Mouse (Mus musculus) frontal cortex, postnatal 25 days (tissue): ENCODE results near the gene Abhd14a.
A peak's percentile ranks its signal among the peaks of the same experiment; 100 is the strongest.

Experiments
- DNase-seq, 2 experiments: peaks; one replicate each; pipeline ENCODE4 v3.0.0; 2022; ENCODE audit warnings: low spot score in 2 of 2

Abhd14a gene

GRCm38 (mm10) chr9:106447348-106447747 lies at the start of gene Abhd14a, which contains the start of gene Abhd14b:
Gene Abhd14a, minus strand, starts transcription at chr9:106447678.
Gene Abhd14b, plus strand, starts transcription at chr9:106447459.
- peak; percentile 84 to 89 for DNase-seq

DNA sequence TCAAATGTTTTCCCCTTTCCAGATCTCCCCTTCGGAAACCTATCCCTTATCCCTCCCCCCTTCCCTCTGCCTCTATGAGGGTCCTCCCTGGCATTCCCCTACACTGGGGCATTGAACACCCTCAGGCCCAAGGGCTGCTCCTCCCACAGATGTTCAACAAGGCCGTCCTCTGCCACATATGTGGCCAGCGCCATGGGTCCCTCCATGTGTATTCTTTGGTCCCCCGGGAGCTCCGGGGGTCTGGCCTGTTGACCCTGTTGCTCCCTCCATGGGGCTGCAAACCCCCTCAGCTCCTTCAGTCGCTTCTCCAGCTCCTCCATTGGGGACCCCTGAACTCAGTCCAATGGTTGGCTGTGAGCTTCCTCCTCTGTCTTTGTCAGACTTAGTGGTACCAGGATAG lies 40.1 kb upstream of the Abhd14a start:
- DNase-seq: peak in 1 of 2 experiments; percentile 1

GRCm38 (mm10) chr9:106485076-106485475 lies 37.6 kb upstream of the Abhd14a start:
- peak in 1 of 2 experiments; percentile 3 for DNase-seq

- peak in 1 of 2 experiments; percentile 2 for DNase-seq
Measured at GRCm38 (mm10) chr9:106483606-106484005, 36.1 kb upstream of the Abhd14a start.

DNA sequence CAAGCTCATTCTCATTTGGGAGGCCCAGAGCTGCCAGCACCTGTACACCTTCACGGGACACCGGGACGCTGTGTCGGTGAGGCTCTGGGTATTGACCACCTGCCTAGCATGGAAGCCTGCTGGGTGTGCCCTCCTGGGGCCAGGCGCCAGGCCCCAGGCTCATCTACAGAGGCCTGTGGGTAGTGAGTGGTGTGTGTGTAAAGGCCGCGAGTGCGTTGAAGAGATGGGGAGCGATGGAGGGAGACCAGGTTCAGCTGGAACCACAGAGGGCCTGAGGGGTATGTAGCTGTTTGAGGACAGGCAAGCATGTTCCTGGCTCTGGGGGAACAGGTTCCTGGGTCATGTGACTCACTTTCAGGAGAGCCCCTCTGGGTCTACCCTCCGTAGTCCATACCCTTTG lies 35.7 kb upstream of the Abhd14a start:
- peak in 1 of 2 experiments; percentile 2 for DNase-seq

GRCm38 (mm10) chr9:106482578-106483115 lies 35.2 kb upstream of the Abhd14a start:
- peak in 1 of 2 experiments; percentile 2 for DNase-seq

DNA sequence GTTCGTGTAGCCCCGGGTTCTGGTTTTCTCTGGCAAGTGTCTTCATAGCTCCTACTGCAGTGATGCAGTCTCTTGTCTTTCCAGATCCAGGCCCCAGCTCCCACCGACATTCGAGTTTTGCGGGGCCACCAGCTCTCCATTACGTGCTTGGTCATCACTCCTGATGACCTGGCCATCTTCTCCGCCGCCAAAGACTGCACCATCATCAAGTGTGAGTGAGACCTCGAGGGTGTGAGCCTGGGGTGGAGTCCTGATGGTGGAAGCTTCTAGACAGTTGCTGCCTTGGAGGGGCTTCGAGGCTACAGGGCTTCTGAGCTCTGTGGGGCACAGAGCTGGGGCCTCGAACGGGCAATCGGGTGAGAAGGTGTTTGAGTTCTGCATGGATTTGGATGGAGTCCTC lies 34.2 kb upstream of the Abhd14a start:
- DNase-seq: peak in 1 of 2 experiments; percentile 3

DNA sequence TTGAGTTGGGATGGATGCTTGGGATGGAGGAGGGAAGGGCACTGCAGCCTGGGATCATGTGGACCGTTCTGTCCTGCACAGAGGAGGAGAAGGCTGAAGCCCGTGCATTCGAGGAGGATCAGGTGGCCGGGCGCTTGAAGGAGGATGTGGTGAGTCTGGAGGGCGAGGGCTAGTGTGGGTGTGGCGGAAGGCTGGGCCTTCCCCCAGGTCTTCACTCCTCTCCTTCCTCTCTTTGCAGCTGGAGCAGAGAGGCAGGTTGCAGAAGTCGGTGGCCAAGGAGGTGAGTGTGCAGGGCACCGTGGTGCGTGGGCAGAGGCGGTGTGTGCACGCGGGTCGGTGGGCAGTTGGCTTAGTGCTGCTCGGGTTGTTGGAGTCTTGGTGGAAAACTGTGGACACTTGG lies 33.6 kb upstream of the Abhd14a start:
- DNase-seq: peak in 1 of 2 experiments; percentile 2

GRCm38 (mm10) chr9:106480541-106480940 lies 33.1 kb upstream of the Abhd14a start:
- peak in 1 of 2 experiments; percentile 3 for DNase-seq

GRCm38 (mm10) chr9:106478101-106478500 lies 30.6 kb upstream of the Abhd14a start:
- DNase-seq: peak in 1 of 2 experiments; percentile 4

DNA sequence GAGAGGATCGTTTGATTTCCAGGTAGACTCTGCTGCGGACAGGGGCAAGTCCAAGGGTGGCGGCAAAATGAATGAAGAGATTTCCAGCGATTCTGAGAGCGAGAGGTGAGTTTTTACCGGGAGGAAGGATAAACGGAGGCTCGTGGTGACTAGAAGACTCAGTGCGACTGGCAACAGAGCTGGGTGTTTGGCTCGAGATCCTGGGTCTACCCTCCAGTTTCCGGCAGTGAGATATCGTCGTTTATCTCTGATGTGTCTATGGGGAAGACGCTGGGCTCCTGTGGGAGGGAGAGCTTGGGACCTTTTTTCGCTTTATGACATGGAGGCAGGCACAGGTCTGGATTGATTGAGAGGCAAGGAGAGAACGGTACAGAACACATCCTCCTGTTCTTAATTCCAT lies 30.2 kb upstream of the Abhd14a start:
- DNase-seq: no peak

DNA sequence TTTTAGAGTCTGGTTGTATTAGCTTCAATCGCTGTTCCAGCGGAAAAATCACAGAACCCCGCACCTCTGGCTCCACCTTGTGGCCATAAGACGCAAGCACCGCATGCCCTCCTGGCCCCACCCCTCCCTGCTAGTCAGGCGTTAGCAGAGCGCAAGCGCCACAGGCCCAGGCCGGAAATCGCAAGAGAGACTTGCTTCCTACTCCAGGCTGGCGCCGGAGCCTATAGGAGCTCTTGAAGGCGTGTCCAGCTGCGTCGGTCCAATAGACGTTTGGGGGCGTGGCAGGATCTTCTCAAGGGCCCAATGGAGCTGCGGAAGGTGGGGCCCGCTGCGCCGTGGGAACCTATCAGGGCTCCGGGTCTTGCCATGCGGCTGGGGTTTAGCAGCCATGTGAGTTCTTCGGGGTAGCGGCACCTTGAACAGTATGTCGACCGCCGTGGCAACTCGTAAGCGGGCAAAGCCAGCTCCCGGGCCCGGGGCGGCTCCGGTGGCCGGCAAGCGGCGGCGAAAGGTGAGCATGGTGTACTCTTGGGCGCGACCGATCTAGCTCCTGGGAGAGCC lies 29.5 kb upstream of the Abhd14a start, which contains the start of gene Parp3:
Parp3 (minus strand) TSS at position 26 of the 561 bp plus-strand sequence.
- peak; percentile 97 to 98 for DNase-seq

- DNase-seq: peak; percentile 9 to 23
Measured at GRCm38 (mm10) chr9:106476002-106476923, 28.8 kb upstream of the Abhd14a start.

GRCm38 (mm10) chr9:106475663-106476001 lies 28.2 kb upstream of the Abhd14a start, which contains the start of gene Rrp9:
Gene Rrp9, plus strand, starts transcription at chr9:106475963.
- DNase-seq: no peak

- peak; percentile 2 to 9 for DNase-seq
Measured at GRCm38 (mm10) chr9:106475046-106475445, 27.6 kb upstream of the Abhd14a start.

DNA sequence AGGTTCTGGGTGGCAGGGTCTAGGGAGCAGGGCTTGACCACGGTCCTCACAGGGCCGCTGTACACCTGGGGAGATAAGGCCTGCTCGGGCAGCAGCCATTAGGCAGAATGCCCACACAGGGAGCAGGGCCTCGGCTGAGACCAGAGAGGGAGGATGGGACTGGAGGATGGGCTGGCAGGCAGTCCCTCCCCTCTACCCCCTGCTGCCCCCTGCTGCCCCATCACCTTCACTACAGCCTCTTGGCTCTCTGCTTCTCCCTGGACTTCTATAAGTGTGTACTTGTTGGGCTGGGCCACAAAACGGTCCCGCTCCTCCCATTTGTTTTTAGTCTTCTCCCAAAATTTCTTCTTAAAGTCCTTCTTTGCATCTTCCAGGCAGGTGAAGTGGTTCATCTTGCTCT lies 27.0 kb upstream of the Abhd14a start:
- peak; percentile 22 to 46 for DNase-seq

DNA sequence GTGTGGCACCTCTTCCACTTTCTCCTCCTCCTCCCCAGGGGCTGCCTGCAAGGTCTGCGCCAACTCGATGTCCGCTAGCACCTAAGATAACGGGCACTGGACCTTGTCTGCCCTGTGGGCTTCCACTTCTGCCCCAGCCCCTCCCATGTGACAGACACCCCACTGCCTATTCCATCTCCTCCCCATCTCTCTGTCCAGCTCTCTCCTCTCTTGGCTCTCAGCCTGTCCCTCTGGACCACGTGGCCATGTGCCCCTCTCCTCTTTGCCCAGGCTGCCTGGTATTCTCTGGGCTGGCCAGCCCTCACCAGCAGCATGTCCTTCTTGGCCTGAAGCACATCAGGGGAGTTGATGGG lies 26.3 kb upstream of the Abhd14a start:
- DNase-seq: peak; percentile 3 to 4

GRCm38 (mm10) chr9:106473081-106473752 lies 25.7 kb upstream of the Abhd14a start:
- peak; percentile 1 to 5 for DNase-seq

- DNase-seq: peak in 1 of 2 experiments; percentile 3
Measured at GRCm38 (mm10) chr9:106472321-106472720, 24.8 kb upstream of the Abhd14a start.

DNA sequence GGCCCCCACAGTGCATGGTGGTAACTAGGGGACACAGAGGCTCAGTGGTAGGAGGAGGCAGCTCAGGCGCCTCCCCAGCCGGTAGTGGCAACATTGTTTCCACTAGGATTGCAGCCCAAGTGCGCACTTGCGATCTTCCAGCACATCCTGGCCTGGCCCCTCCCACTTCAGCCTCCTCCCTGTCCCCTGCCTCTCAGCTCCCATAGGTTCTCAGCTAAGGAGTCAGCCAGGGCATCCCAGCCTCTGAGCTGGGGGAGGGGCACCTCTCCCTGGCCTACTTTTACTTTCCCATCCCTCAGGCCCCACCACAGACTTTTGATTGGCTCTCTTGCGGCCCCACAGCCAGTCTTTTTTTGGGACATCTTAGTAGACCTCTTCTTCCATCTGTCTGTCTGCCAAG lies 24.4 kb upstream of the Abhd14a start:
- peak in 1 of 2 experiments; percentile 17 for DNase-seq

DNA sequence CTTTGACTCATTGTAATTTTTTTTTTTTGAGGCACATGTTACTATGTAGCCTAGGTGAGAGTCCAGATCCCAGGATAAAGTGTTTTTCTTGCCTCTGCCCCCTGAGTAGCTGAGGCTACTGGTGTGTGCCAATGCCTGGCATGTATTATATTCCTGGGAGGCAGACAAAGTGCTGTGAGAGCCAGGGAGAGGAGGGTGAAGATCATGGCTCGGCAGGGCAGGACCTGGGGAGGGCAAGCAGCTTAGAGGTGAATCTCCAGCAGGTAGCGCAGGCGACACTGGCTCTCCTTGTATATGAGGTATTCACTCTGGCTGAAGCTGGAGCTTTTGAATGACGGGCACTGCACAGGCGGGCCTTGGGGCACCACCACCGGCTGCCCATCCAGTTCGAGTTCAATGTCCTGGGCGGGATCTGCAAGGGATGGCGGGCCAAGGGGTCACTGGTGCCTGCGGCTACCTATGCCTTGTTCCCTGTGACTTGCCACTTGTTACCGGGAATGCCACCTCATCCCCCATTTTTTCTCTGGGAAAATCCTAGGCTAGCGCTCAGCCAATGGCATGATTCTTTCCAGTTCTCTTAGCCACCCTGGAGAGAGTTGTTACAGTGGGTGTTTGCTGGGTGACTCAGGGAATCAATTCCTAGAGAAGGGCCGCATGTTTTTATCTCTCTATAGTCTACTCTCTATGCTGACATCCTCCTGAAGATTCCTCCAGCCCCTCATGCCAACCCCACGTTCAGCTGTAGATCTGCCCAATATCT lies 23.7 kb upstream of the Abhd14a start:
- DNase-seq: no peak
